Mouse (Mus musculus) adrenal gland, postnatal 36 days (tissue): ENCODE data around the gene Dnaja3. TPM values are rescaled to one million over a fixed set of nuclear protein-coding genes. Genes with fewer than 3 reads are reported as not detected.
A peak's percentile ranks its signal among the peaks of the same experiment; 100 is the strongest.

ENCODE experiments used
- DNase-seq, 2 experiments: peaks; one replicate each; pipeline ENCODE4 v3.0.0; 2021; ENCODE audit warnings: mixed read lengths in 1 of 2
- total RNA-seq, 2 experiments: library from RNA; stranded (reverse); gene quantifications; 2 replicates each; pipeline ENCODE4 v1.2.3; 2021

The Dnaja3 gene
- total RNA-seq, 2 experiments from 2014 or later = 118 to 143 TPM

- DNase-seq = peak; percentile 50 to 63
Observed at GRCm38 (mm10) chr16:4606431-4607084, 33.2 kb upstream of the Dnaja3 start.

GRCm38 (mm10) chr16:4607818-4608531 lies 31.8 kb upstream of the Dnaja3 start:
- peak; percentile 88 to 91 for DNase-seq

- DNase-seq = no peak
Observed at GRCm38 (mm10) chr16:4608532-4609059, 31.2 kb upstream of the Dnaja3 start.

GRCm38 (mm10) chr16:4611193-4611592 lies 28.6 kb upstream of the Dnaja3 start:
- no peak for DNase-seq

- DNase-seq = no peak
Observed at GRCm38 (mm10) chr16:4611676-4612075, 28.1 kb upstream of the Dnaja3 start.

- DNase-seq = no peak
Observed at GRCm38 (mm10) chr16:4613736-4614135, 26.1 kb upstream of the Dnaja3 start.

- no peak for DNase-seq
Observed at GRCm38 (mm10) chr16:4614639-4615038, 25.1 kb upstream of the Dnaja3 start.

GRCm38 (mm10) chr16:4615297-4615696 lies 24.5 kb upstream of the Dnaja3 start:
- no peak for DNase-seq

- no peak for DNase-seq
Observed at GRCm38 (mm10) chr16:4616829-4617228, 23.0 kb upstream of the Dnaja3 start.

- no peak for DNase-seq
Observed at GRCm38 (mm10) chr16:4624074-4624473, 15.7 kb upstream of the Dnaja3 start.

GRCm38 (mm10) chr16:4624481-4625110 lies 15.2 kb upstream of the Dnaja3 start, which contains the start of gene Pam16:
Pam16 (minus strand) TSS chr16:4624988.
- peak; percentile 94 to 97 for DNase-seq

- DNase-seq = no peak
Observed at GRCm38 (mm10) chr16:4627105-4627504, 12.7 kb upstream of the Dnaja3 start.

GRCm38 (mm10) chr16:4628898-4629419 lies 10.8 kb upstream of the Dnaja3 start:
- no peak for DNase-seq

GRCm38 (mm10) chr16:4629950-4630349 lies 9.8 kb upstream of the Dnaja3 start:
- DNase-seq = peak; percentile 87 to 88

GRCm38 (mm10) chr16:4632050-4632449 lies 7.7 kb upstream of the Dnaja3 start:
- DNase-seq = no peak

GRCm38 (mm10) chr16:4633661-4634060 lies 6.1 kb upstream of the Dnaja3 start:
- no peak for DNase-seq

- DNase-seq = peak; percentile 43 to 61
Observed at GRCm38 (mm10) chr16:4634681-4635080, 5.1 kb upstream of the Dnaja3 start.

GRCm38 (mm10) chr16:4635760-4636159 lies 4.0 kb upstream of the Dnaja3 start:
- no peak for DNase-seq

GRCm38 (mm10) chr16:4638891-4639390 lies 848 bp upstream of the Dnaja3 start:
- DNase-seq = no peak

- DNase-seq = peak in 1 of 2 experiments; percentile 35
Observed at GRCm38 (mm10) chr16:4640267-4641005, 647 bp downstream of the Dnaja3 start.

- DNase-seq = peak in 1 of 2 experiments; percentile 34
Observed at GRCm38 (mm10) chr16:4641119-4641838, 1.5 kb downstream of the Dnaja3 start.
